Mouse (Mus musculus) right cerebral cortex, postnatal 10 days (tissue): ENCODE results near the gene Il2ra.
"Not testable (repeated sequence)": the region's sequence is repeated elsewhere in the genome, so short reads cannot be mapped to it uniquely, and the experiment has no call there.

ENCODE experiments used
- DNase-seq, 2 experiments: peaks; one replicate each; pipeline ENCODE4 v3.0.0; 2021; ENCODE audit warnings: low spot score in 2 of 2

The Il2ra gene

GRCm38 (mm10) chr2:11642451-11642941 is at the start of gene Il2ra:
Gene Il2ra (plus strand): TSS chr2:11642807.
- DNase-seq: no peak

- no peak for DNase-seq
Measured at GRCm38 (mm10) chr2:11596690-11597089, 45.9 kb upstream of the Il2ra start.

GRCm38 (mm10) chr2:11597906-11598305 is 44.7 kb upstream of the Il2ra start:
- no peak for DNase-seq

- no peak for DNase-seq
Measured at GRCm38 (mm10) chr2:11601795-11602194, 40.8 kb upstream of the Il2ra start.

GRCm38 (mm10) chr2:11602506-11603489 is 39.8 kb upstream of the Il2ra start:
- DNase-seq: peak; percentile 95 to 97

GRCm38 (mm10) chr2:11604053-11604452 is 38.6 kb upstream of the Il2ra start, which contains the start of gene Rbm17:
Gene Rbm17 (minus strand): TSS chr2:11604153.
- DNase-seq: no peak

GRCm38 (mm10) chr2:11604911-11605310 is 37.7 kb upstream of the Il2ra start:
- no peak for DNase-seq

GRCm38 (mm10) chr2:11606718-11607117 is 35.9 kb upstream of the Il2ra start:
- not testable (repeated sequence) for DNase-seq

- DNase-seq: not testable (repeated sequence)
Measured at GRCm38 (mm10) chr2:11612939-11613338, 29.7 kb upstream of the Il2ra start.

- DNase-seq: no peak
Measured at GRCm38 (mm10) chr2:11616846-11617245, 25.8 kb upstream of the Il2ra start.

- no peak for DNase-seq
Measured at GRCm38 (mm10) chr2:11619598-11619997, 23.0 kb upstream of the Il2ra start.

- DNase-seq: no peak
Measured at GRCm38 (mm10) chr2:11623173-11623572, 19.4 kb upstream of the Il2ra start.

- DNase-seq: no peak
Measured at GRCm38 (mm10) chr2:11623726-11624125, 18.9 kb upstream of the Il2ra start.

GRCm38 (mm10) chr2:11625890-11626289 is 16.7 kb upstream of the Il2ra start, which contains the start of gene Gm17490:
Gene Gm17490 (minus strand): TSS chr2:11626264.
- no peak for DNase-seq

- no peak for DNase-seq
Measured at GRCm38 (mm10) chr2:11635035-11635434, 7.6 kb upstream of the Il2ra start.

GRCm38 (mm10) chr2:11635471-11636137 is 7.0 kb upstream of the Il2ra start:
- no peak for DNase-seq

GRCm38 (mm10) chr2:11636138-11636480 is 6.5 kb upstream of the Il2ra start:
- DNase-seq: no peak

GRCm38 (mm10) chr2:11637115-11637514 is 5.5 kb upstream of the Il2ra start:
- DNase-seq: no peak

- DNase-seq: no peak
Measured at GRCm38 (mm10) chr2:11644057-11644456, 1.4 kb downstream of the Il2ra start.

GRCm38 (mm10) chr2:11645297-11645696 is 2.7 kb downstream of the Il2ra start:
- DNase-seq: no peak

GRCm38 (mm10) chr2:11651476-11651875 is 8.9 kb downstream of the Il2ra start:
- no peak for DNase-seq

- DNase-seq: no peak
Measured at GRCm38 (mm10) chr2:11652196-11652595, 9.6 kb downstream of the Il2ra start.

- no peak for DNase-seq
Measured at GRCm38 (mm10) chr2:11652780-11653179, 10.2 kb downstream of the Il2ra start.
